Mouse (Mus musculus): ENCODE results near the gene Ssbp4.

DNA sequence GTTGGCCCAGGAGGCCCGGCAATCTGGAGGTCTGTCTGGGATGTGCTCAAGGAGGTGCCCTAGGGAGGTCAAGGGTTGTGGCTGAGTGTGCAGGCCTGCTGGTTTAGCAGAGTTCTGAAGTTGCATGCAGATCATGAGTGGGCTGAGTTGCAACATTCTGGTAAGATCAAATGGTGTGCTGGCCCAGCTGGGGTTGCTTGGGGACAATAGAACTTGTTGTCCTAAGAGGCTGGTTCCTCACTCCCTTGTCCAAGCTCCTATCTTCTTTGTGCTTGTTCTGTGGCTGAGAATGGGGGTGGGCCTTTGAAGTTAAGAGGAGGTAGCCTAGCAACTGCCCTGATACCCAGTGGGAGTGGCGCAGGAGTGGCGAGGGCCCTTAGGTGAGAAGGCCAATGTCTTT lies 45.9 kb downstream of the Ssbp4 start:
- TF ChIP-seq CTCF (IDR thresholded peaks at IDR 0.05; ENCODE audit: low read depth), result no peak
- no peak for TF ChIP-seq EP300 (IDR thresholded peaks at IDR 0.05; ENCODE audit: low read depth)
